Mouse (Mus musculus) cortical plate, adult 2 months (tissue): ENCODE results near the gene Tmem230. TPM values are rescaled to one million over a fixed set of nuclear protein-coding genes. Genes with fewer than 3 reads are reported as not detected.

Source experiments
- H3K27ac ChIP-seq: fragments of 200-500 bp; 2 replicates; pipeline ENCODE4 v1.5.1; 2012; ENCODE audit warnings: low read length, control low read depth, inconsistent platforms; ENCODE audit not compliant: insufficient read depth
- H3K4me1 ChIP-seq: fragments of 200-500 bp; 2 replicates; pipeline ENCODE4 v1.6.1; 2011; ENCODE audit warnings: low read length; ENCODE audit not compliant: control insufficient read depth, insufficient read depth
- H3K4me3 ChIP-seq: fragments of 200-500 bp; 2 replicates; pipeline ENCODE4 v1.5.1; 2011; ENCODE audit warnings: mild to moderate bottlenecking, low read length, control low read depth; ENCODE audit not compliant: insufficient read depth
- CTCF ChIP-seq: fragments of 200-500 bp; IDR thresholded peaks from 2 replicates; pipeline ENCODE4 v1.5.1; 2011; ENCODE audit warnings: mild to moderate bottlenecking, control low read depth, low read length; ENCODE audit not compliant: insufficient read depth; ENCODE audit errors: extremely low read depth
- POLR2A ChIP-seq: fragments of 200-500 bp; IDR thresholded peaks from 2 replicates; pipeline ENCODE4 v1.6.1; 2011; ENCODE audit warnings: mild to moderate bottlenecking, low read length, control low read depth; ENCODE audit not compliant: insufficient read depth; ENCODE audit errors: extremely low read depth
- polyA plus RNA-seq: library from polyadenylated mRNA; depleted of rRNA; stranded (reverse); fragments of >200 nt; gene quantifications from 2 replicates; pipeline ENCODE4 v1.2.3, GENCODE M21; 2012

Gene Tmem230
- polyA plus RNA-seq, 1 experiment, result 58.8 TPM

GRCm38 (mm10) chr2:132275527-132275926, 27.9 kb upstream of the Tmem230 start:
- TF ChIP-seq CTCF (0 out of 2 replicates have a peak, but pooled peaks have one; percentile 3), POLR2A (no peak)
- H3K27ac ChIP-seq, result no peak overlapping the region
- H3K4me3 ChIP-seq, result no peak overlapping the region
- peaks cover 9% of the 10 kb centered on the region for H3K4me1 ChIP-seq

DNA sequence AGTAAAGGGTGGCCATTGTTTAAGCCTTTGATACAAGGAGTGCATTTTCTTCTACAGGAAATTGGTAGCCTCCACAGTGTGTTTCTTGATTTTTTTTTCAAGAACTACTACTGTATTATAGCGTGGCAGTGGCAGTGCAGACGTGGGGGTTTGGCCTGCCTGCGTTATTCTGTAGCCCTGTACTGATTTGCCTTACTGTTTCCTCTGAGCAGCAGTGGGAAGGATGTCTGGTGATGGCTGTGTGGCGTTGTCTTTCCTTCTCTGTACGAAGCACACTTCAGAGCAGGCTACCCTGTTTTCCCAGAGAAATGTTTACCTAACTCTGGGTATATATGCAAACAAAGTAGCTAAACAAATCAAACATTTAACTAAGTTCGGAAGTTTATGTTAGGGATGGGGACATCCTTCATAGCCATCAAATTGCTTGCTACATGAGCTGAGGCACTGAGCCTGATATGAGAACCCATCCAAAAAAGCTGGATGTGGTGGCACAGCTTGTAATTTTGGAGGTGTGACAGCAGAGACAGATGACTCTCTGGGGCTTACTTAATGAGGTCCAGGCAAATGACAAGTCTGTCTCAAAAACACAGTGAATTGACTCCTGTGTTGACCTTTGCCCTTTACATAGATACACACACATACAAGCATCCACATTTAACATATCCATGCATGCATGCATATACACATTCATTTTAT, 25.2 kb upstream of the Tmem230 start:
- Histone ChIP-seq H3K4me3 (no peak overlapping the region), H3K27ac (no peak overlapping the region)
- TF ChIP-seq CTCF, result no peak
- TF ChIP-seq POLR2A, result no peak

GRCm38 (mm10) chr2:132270331-132270951, 22.8 kb upstream of the Tmem230 start:
- peaks cover 12% of the 10 kb centered on the region for H3K4me1 ChIP-seq
- 0 out of 2 replicates have a peak overlapping the region, but pooled peaks have one; percentile 80 for H3K27ac ChIP-seq
- TF ChIP-seq POLR2A (no peak), CTCF (no peak)
- no peak overlapping the region for H3K4me3 ChIP-seq

More for the DNA sequence above, 25.2 kb upstream of the Tmem230 start:
- peaks cover 10% of the 10 kb centered on the region for H3K4me1 ChIP-seq

- no peak overlapping the region for H3K4me3 ChIP-seq
- TF ChIP-seq POLR2A, result no peak
- no peak for TF ChIP-seq CTCF
- H3K4me1 ChIP-seq, result peaks cover 14% of the 10 kb centered on the region
- H3K27ac ChIP-seq, result no peak overlapping the region
Measured at GRCm38 (mm10) chr2:132269217-132269616, 21.6 kb upstream of the Tmem230 start.

GRCm38 (mm10) chr2:132266086-132266485, 18.5 kb upstream of the Tmem230 start:
- Histone ChIP-seq H3K4me3 (no peak overlapping the region), H3K4me1 (peaks cover 9% of the 10 kb centered on the region), H3K27ac (no peak overlapping the region)
- TF ChIP-seq CTCF (no peak), POLR2A (no peak)

DNA sequence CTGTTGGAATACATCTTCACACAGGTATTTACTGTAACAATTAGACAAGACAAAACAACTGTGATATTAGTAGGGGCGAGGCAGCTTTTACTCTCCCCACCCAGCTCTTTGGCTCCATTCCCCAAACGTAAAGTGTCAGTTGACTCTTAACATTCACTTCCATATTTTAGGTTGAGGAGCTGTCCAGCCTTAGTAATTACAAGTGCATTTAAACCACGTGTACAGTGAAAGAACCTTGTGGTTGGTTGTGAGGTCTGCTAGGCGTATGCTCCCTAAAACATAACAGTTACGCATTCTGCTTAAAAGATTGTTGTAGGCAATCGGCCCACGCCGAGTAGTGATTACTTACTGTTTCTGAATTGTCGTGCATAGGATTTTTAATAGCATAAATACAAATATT, 17.6 kb upstream of the Tmem230 start:
- Histone ChIP-seq H3K27ac (no peak overlapping the region), H3K4me3 (no peak overlapping the region), H3K4me1 (peaks cover 9% of the 10 kb centered on the region)
- TF ChIP-seq POLR2A (no peak), CTCF (no peak)

- peak overlapping the region; percentile 89; the same call in 1 of the 2 replicates for H3K27ac ChIP-seq
- TF ChIP-seq POLR2A, result no peak
- TF ChIP-seq CTCF, result no peak
- H3K4me1 ChIP-seq, result peaks cover 6% of the 10 kb centered on the region
- H3K4me3 ChIP-seq, result peak overlapping the region; percentile 95
Measured at GRCm38 (mm10) chr2:132264266-132264710, 16.7 kb upstream of the Tmem230 start.

- TF ChIP-seq CTCF (no peak), POLR2A (0 out of 2 replicates have a peak, but pooled peaks have one; percentile 19)
- Histone ChIP-seq H3K27ac (peak overlapping the region; percentile 89), H3K4me3 (peak overlapping the region; percentile 95), H3K4me1 (peaks cover 4% of the 10 kb centered on the region)
Measured at GRCm38 (mm10) chr2:132263421-132264265, 16.0 kb upstream of the Tmem230 start.

DNA sequence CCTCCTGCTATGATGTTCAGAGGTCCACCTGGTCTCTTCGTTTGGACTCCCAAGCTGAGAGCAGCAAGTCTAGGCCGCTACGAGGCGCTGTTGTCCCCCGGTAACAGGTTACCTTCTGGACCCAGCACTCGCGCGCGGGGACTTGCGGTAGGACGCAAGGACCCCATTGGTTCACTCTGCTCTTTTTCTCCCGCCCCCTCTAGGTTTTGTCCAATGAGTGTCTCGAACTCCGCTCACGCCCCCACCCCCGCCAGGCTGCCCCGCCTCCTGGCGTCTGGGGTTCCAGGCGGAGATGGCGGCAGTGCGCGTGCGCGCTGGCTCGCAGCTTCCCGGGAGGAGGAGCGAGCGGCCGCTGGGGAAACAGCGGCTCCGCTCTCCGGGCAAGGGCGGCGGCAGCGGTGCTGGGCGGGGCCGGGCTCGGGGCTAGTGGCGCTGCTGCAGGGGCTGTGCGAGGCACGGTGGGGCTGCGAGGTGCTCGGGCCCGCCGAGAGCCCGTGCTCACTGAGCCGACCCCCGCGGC, 15.3 kb upstream of the Tmem230 start, which contains the start of gene Cds2:
TSS of gene Cds2 (plus strand) at position 270 of the 520 bp plus-strand sequence.
- Histone ChIP-seq H3K4me1 (peaks cover 4% of the 10 kb centered on the region), H3K4me3 (peak within 1 kb of the TSS; percentile 95), H3K27ac (peak within 1 kb of the TSS; percentile 89)
- TF ChIP-seq POLR2A (peak; percentile 67), CTCF (peak; percentile 88)
